Mouse (Mus musculus) intestine, postnatal 0 days (tissue): ENCODE results near the gene Aars2. TPM values are rescaled to one million over a fixed set of nuclear protein-coding genes. Genes with fewer than 3 reads are reported as not detected.
A peak's percentile ranks its signal among the peaks of the same experiment; 100 is the strongest.

Experiments used
- ATAC-seq: fragments of 200-750 bp; cut with Nextera tagmentation; 2 replicates; pipeline ENCODE4 v1.8.0; 2017; ENCODE audit warnings: mild to moderate bottlenecking, moderate TSS enrichment, moderate library complexity
- H3K27ac ChIP-seq: fragments of 300-500 bp; sonication (generic); 2 replicates; pipeline ENCODE4 v1.5.1; 2014; ENCODE audit warnings: mild to moderate bottlenecking, low read depth, low read length, moderate library complexity
- H3K27me3 ChIP-seq: fragments of 300-500 bp; sonication (generic); replicated peaks from 2 replicates; pipeline ENCODE4 v1.6.1; 2014; ENCODE audit warnings: low read length, mixed read lengths; ENCODE audit not compliant: control insufficient read depth, insufficient read depth
- H3K36me3 ChIP-seq: fragments of 300-500 bp; sonication (generic); 2 replicates; pipeline ENCODE4 v1.6.1; 2014; ENCODE audit warnings: mild to moderate bottlenecking, moderate library complexity; ENCODE audit not compliant: control insufficient read depth, insufficient read depth
- H3K4me1 ChIP-seq: fragments of 300-500 bp; sonication (generic); replicated peaks from 2 replicates; pipeline ENCODE4 v1.6.1; 2014; ENCODE audit warnings: antibody characterized with exemption, low read length, mixed read lengths; ENCODE audit not compliant: control insufficient read depth, insufficient read depth
- H3K4me2 ChIP-seq: fragments of 300-500 bp; sonication (generic); replicated peaks from 2 replicates; pipeline ENCODE4 v1.6.1; 2014; ENCODE audit warnings: low read depth, mild to moderate bottlenecking, moderate library complexity
- H3K4me3 ChIP-seq: fragments of 300-500 bp; sonication (generic); 2 replicates; pipeline ENCODE4 v1.5.1; 2014; ENCODE audit warnings: low read depth, low read length
- H3K9ac ChIP-seq: fragments of 300-500 bp; sonication (generic); 2 replicates; pipeline ENCODE4 v1.6.1; 2014; ENCODE audit warnings: mild to moderate bottlenecking, low read depth, low read length
- H3K9me3 ChIP-seq: fragments of 300-500 bp; sonication (generic); 2 replicates; pipeline ENCODE4 v1.6.1; 2016; ENCODE audit warnings: mixed run types; ENCODE audit not compliant: control insufficient read depth
- CTCF ChIP-seq: sonication (generic); IDR thresholded peaks from 2 replicates; pipeline ENCODE4 v1.5.1; 2016; ENCODE audit warnings: low read depth, mild to moderate bottlenecking, control low read depth, antibody characterized with exemption, moderate library complexity
- WGBS: fragments of 180-500 bp; shearing (Covaris S2); extraction: QIAGEN DNeasy Blood & Tissue Kit; methylation state at CpG from one replicate; pipeline ENCODE4 v1.1.7; 2014; 5-methylcytosine and 5-hydroxymethylcytosine counted together
- polyA plus RNA-seq: library from polyadenylated mRNA; unstranded; fragments of >200 nt; fragmentation: Nextera tagmentation; extraction: Ambion mirVana; gene quantifications from 2 replicates; pipeline ENCODE4 v1.2.1, GENCODE M21; 2015

Gene Aars2
- polyA plus RNA-seq, 1 experiment from 2014 or later: 4.0 TPM

GRCm38 (mm10) chr17:45517135-45517534 is 10.5 kb downstream of the Aars2 start:
- H3K4me3 ChIP-seq: no peak overlapping the region
- no peak overlapping the region for H3K27ac ChIP-seq
- peaks cover 16% of the 10 kb centered on the region; the same call in 1 of the 2 replicates for H3K36me3 ChIP-seq
- H3K27me3 ChIP-seq: no peaks in the 10 kb centered on the region
- WGBS: 95% methylated on average over 21 of the region's 21 CpGs
- no peak overlapping the region for H3K4me2 ChIP-seq
- no peaks in the 10 kb centered on the region for H3K4me1 ChIP-seq
- ATAC-seq: no peak
- H3K9me3 ChIP-seq: no peaks in the 10 kb centered on the region
- no peak overlapping the region for H3K9ac ChIP-seq
- TF ChIP-seq CTCF: no peak

- H3K27me3 ChIP-seq: no peaks in the 10 kb centered on the region
- 88% methylated on average over 28 of the region's 28 CpGs for WGBS
- TF ChIP-seq CTCF: no peak
- H3K36me3 ChIP-seq: peaks cover 16% of the 10 kb centered on the region; the same call in 1 of the 2 replicates
- no peaks in the 10 kb centered on the region for H3K9me3 ChIP-seq
- no peak overlapping the region for H3K27ac ChIP-seq
- H3K9ac ChIP-seq: no peak overlapping the region
- H3K4me1 ChIP-seq: no peaks in the 10 kb centered on the region
- ATAC-seq: no peak
- no peak overlapping the region for H3K4me2 ChIP-seq
- H3K4me3 ChIP-seq: no peak overlapping the region
These were observed 11.0 kb downstream of the Aars2 start for GRCm38 (mm10) chr17:45517549-45518215.

GRCm38 (mm10) chr17:45518766-45519475 is 12.3 kb downstream of the Aars2 start:
- WGBS: 80% methylated on average over 12 of the region's 12 CpGs
- H3K4me1 ChIP-seq: no peaks in the 10 kb centered on the region
- peaks cover 3% of the 10 kb centered on the region; the same call in 1 of the 2 replicates for H3K27me3 ChIP-seq
- no peak for ATAC-seq
- no peak overlapping the region for H3K27ac ChIP-seq
- H3K9me3 ChIP-seq: no peaks in the 10 kb centered on the region
- no peak overlapping the region for H3K4me3 ChIP-seq
- no peak overlapping the region for H3K9ac ChIP-seq
- H3K36me3 ChIP-seq: peaks cover 16% of the 10 kb centered on the region; the same call in 1 of the 2 replicates
- TF ChIP-seq CTCF: no peak
- no peak overlapping the region for H3K4me2 ChIP-seq

- H3K36me3 ChIP-seq: peaks cover 16% of the 10 kb centered on the region; the same call in 1 of the 2 replicates
- H3K4me3 ChIP-seq: no peak overlapping the region
- H3K27ac ChIP-seq: no peak overlapping the region
- no peak overlapping the region for H3K4me2 ChIP-seq
- H3K9me3 ChIP-seq: no peaks in the 10 kb centered on the region
- no peak for ATAC-seq
- TF ChIP-seq CTCF: no peak
- H3K4me1 ChIP-seq: no peaks in the 10 kb centered on the region
- H3K27me3 ChIP-seq: peaks cover 9% of the 10 kb centered on the region; the same call in 1 of the 2 replicates
- no peak overlapping the region for H3K9ac ChIP-seq
- 83% methylated on average over 11 of the region's 11 CpGs for WGBS
These were observed 13.5 kb downstream of the Aars2 start for GRCm38 (mm10) chr17:45520136-45520535.

GRCm38 (mm10) chr17:45523263-45523662 is 16.6 kb downstream of the Aars2 start, which contains the start of gene Tcte1:
Tcte1 (plus strand) TSS chr17:45523434.
- no peaks in the 10 kb centered on the region for H3K9me3 ChIP-seq
- TF ChIP-seq CTCF: no peak
- WGBS: under 1% methylated on average over 20 of the region's 21 CpGs
- ATAC-seq: no peak
- H3K36me3 ChIP-seq: peaks cover 6% of the 10 kb centered on the region; the same call in 1 of the 2 replicates
- no peak within 1 kb of the TSS for H3K9ac ChIP-seq
- H3K4me3 ChIP-seq: peak within 1 kb of the TSS; percentile 14
- H3K4me2 ChIP-seq: peak within 1 kb of the TSS; percentile 55
- peaks cover 9% of the 10 kb centered on the region; the same call in 1 of the 2 replicates for H3K27me3 ChIP-seq
- no peak within 1 kb of the TSS for H3K27ac ChIP-seq
- no peaks in the 10 kb centered on the region for H3K4me1 ChIP-seq

- TF ChIP-seq CTCF: no peak
These were observed 18.3 kb downstream of the Aars2 start for GRCm38 (mm10) chr17:45524961-45525360.

More at GRCm38 (mm10) chr17:45524961-45525360, 18.3 kb downstream of the Aars2 start:
- ATAC-seq: no peak
- Histone ChIP-seq H3K27ac (no peak overlapping the region), H3K4me3 (no peak overlapping the region), H3K4me1 (no peaks in the 10 kb centered on the region), H3K4me2 (no peak overlapping the region), H3K9me3 (no peaks in the 10 kb centered on the region), H3K27me3 (peaks cover 19% of the 10 kb centered on the region), H3K9ac (no peak overlapping the region), H3K36me3 (no peaks in the 10 kb centered on the region; the same call in 1 of the 2 replicates)
- WGBS: 61% methylated on average over 4 of the region's 4 CpGs
